Mouse (Mus musculus) kidney, postnatal 0 days (tissue): Measurements from ENCODE around the gene Iqcn. TPM values are rescaled to one million over a fixed set of nuclear protein-coding genes. Genes with fewer than 3 reads are reported as not detected.

Experiments used
- ATAC-seq: fragments of 200-750 bp; cut with Nextera tagmentation; replicated peaks from 2 replicates; pipeline ENCODE4 v1.8.0; 2017; ENCODE audit warnings: low read depth, moderate number of reproducible peaks, moderate TSS enrichment, moderate library complexity; ENCODE audit not compliant: low FRiP score
- DNase-seq: peaks from one replicate; pipeline ENCODE4 v3.0.0-alpha.2; 2016; ENCODE audit warnings: low spot score
- H3K27ac ChIP-seq: fragments of 300-500 bp; sonication (generic); 2 replicates; pipeline ENCODE4 v1.5.1; 2014; ENCODE audit warnings: mild to moderate bottlenecking
- H3K27me3 ChIP-seq: fragments of 300-500 bp; sonication (generic); 2 replicates; pipeline ENCODE4 v1.6.1; 2014; ENCODE audit warnings: low read length, mixed read lengths; ENCODE audit not compliant: insufficient read depth
- H3K36me3 ChIP-seq: fragments of 300-500 bp; sonication (generic); 2 replicates; pipeline ENCODE4 v1.6.1; 2014; ENCODE audit warnings: low read length, mixed read lengths; ENCODE audit not compliant: insufficient read depth
- H3K4me1 ChIP-seq: fragments of 300-500 bp; sonication (generic); replicated peaks from 2 replicates; pipeline ENCODE4 v1.6.1; 2014; ENCODE audit warnings: antibody characterized with exemption, low read length, mixed read lengths; ENCODE audit not compliant: insufficient read depth
- H3K4me2 ChIP-seq: fragments of 300-500 bp; sonication (generic); 2 replicates; pipeline ENCODE4 v1.6.1; 2014; ENCODE audit warnings: mild to moderate bottlenecking, low read length, moderate library complexity, mixed read lengths
- H3K4me3 ChIP-seq: fragments of 300-500 bp; sonication (generic); replicated peaks from 2 replicates; pipeline ENCODE4 v1.5.1; 2014; ENCODE audit warnings: low read depth, low read length
- H3K9ac ChIP-seq: fragments of 300-500 bp; sonication (generic); 2 replicates; pipeline ENCODE4 v1.6.1; 2014; ENCODE audit warnings: low read depth, low read length
- H3K9me3 ChIP-seq: fragments of 300-500 bp; sonication (generic); replicated peaks from 2 replicates; pipeline ENCODE4 v1.6.1; 2016; ENCODE audit warnings: low read length, inconsistent platforms, mixed read lengths
- CTCF ChIP-seq: IDR thresholded peaks from 2 replicates; pipeline ENCODE4 v1.5.1; 2016; ENCODE audit warnings: antibody characterized with exemption, low read depth, mild to moderate bottlenecking, moderate library complexity
- WGBS: fragments of 180-500 bp; shearing (Covaris S2); extraction: QIAGEN DNeasy Blood & Tissue Kit; methylation state at CpG from one replicate; pipeline ENCODE4 v1.1.7; 2014; 5-methylcytosine and 5-hydroxymethylcytosine counted together
- polyA plus RNA-seq: library from polyadenylated mRNA; unstranded; fragments of >200 nt; fragmentation: Nextera tagmentation; extraction: Ambion mirVana; gene quantifications from 2 replicates; pipeline ENCODE4 v1.2.1, GENCODE M21; 2015

Gene Iqcn
- polyA plus RNA-seq, 1 experiment from 2014 or later = 0.03 TPM

- Histone ChIP-seq H3K9ac (peak overlapping the region; percentile 48), H3K27me3 (no peaks in the 10 kb centered on the region), H3K4me1 (peaks cover 22% of the 10 kb centered on the region), H3K9me3 (no peaks in the 10 kb centered on the region), H3K4me2 (peak overlapping the region; percentile 48), H3K27ac (peak overlapping the region; percentile 54), H3K4me3 (no peak overlapping the region), H3K36me3 (no peaks in the 10 kb centered on the region)
- 2% methylated on average over 20 of the region's 20 CpGs for WGBS
- DNase-seq (peak; percentile 76), ATAC-seq (peak; percentile 44)
- no peak for TF ChIP-seq CTCF
Measured at GRCm38 (mm10) chr8:70691727-70692231, 11.5 kb upstream of the Iqcn start.

- no peak overlapping the region for H3K4me2 ChIP-seq
- H3K36me3 ChIP-seq = no peaks in the 10 kb centered on the region
- H3K27me3 ChIP-seq = no peaks in the 10 kb centered on the region
- no peak overlapping the region for H3K27ac ChIP-seq
- no peak overlapping the region for H3K4me3 ChIP-seq
- no peak overlapping the region for H3K9ac ChIP-seq
- 58% methylated on average over 5 of the region's 5 CpGs for WGBS
- no peaks in the 10 kb centered on the region for H3K9me3 ChIP-seq
- peaks cover 36% of the 10 kb centered on the region for H3K4me1 ChIP-seq
- ATAC-seq (no peak), DNase-seq (no peak)
- no peak for TF ChIP-seq CTCF
Measured at GRCm38 (mm10) chr8:70693636-70694035, 9.6 kb upstream of the Iqcn start.

GRCm38 (mm10) chr8:70695318-70696018 is 7.8 kb upstream of the Iqcn start:
- DNase-seq (peak; percentile 43), ATAC-seq (no peak)
- peaks cover 36% of the 10 kb centered on the region for H3K4me1 ChIP-seq
- 22% methylated on average over 32 of the region's 32 CpGs for WGBS
- H3K27me3 ChIP-seq = no peaks in the 10 kb centered on the region
- 0 out of 2 replicates have a peak overlapping the region, but pooled peaks have one; percentile 53 for H3K4me2 ChIP-seq
- TF ChIP-seq CTCF = no peak
- H3K9ac ChIP-seq = peak overlapping the region; percentile 44; the same call in 1 of the 2 replicates
- no peaks in the 10 kb centered on the region for H3K9me3 ChIP-seq
- H3K27ac ChIP-seq = peak overlapping the region; percentile 99
- no peaks in the 10 kb centered on the region for H3K36me3 ChIP-seq
- no peak overlapping the region for H3K4me3 ChIP-seq

GRCm38 (mm10) chr8:70696019-70696885 is 7.0 kb upstream of the Iqcn start:
- Histone ChIP-seq H3K4me2 (peak overlapping the region; percentile 53), H3K27me3 (no peaks in the 10 kb centered on the region), H3K36me3 (no peaks in the 10 kb centered on the region), H3K27ac (peak overlapping the region; percentile 99), H3K4me1 (peaks cover 39% of the 10 kb centered on the region), H3K4me3 (peak overlapping the region; percentile 21), H3K9me3 (no peaks in the 10 kb centered on the region), H3K9ac (peak overlapping the region; percentile 44; the same call in 1 of the 2 replicates)
- ATAC-seq (peak; percentile 5), DNase-seq (peak; percentile 86)
- 4% methylated on average over 30 of the region's 31 CpGs for WGBS
- TF ChIP-seq CTCF = no peak

GRCm38 (mm10) chr8:70696946-70697345 is 6.3 kb upstream of the Iqcn start:
- H3K27me3 ChIP-seq = no peaks in the 10 kb centered on the region
- ATAC-seq (no peak), DNase-seq (no peak)
- peaks cover 35% of the 10 kb centered on the region for H3K4me1 ChIP-seq
- peak overlapping the region; percentile 21; the same call in 1 of the 2 replicates for H3K4me3 ChIP-seq
- H3K9ac ChIP-seq = peak overlapping the region; percentile 44; the same call in 1 of the 2 replicates
- no peak for TF ChIP-seq CTCF
- peak overlapping the region; percentile 53 for H3K4me2 ChIP-seq
- H3K36me3 ChIP-seq = no peaks in the 10 kb centered on the region
- peak overlapping the region; percentile 99 for H3K27ac ChIP-seq
- 37% methylated on average over 4 of the region's 4 CpGs for WGBS
- no peaks in the 10 kb centered on the region for H3K9me3 ChIP-seq
